Mouse (Mus musculus): Measurements from ENCODE around the gene Yeats2.
A peak's percentile ranks its signal among the peaks of the same experiment; 100 is the strongest.
"Not testable (repeated sequence)": the region's sequence is repeated elsewhere in the genome, so short reads cannot be mapped to it uniquely, and the experiment has no call there.

Gene Yeats2

DNA sequence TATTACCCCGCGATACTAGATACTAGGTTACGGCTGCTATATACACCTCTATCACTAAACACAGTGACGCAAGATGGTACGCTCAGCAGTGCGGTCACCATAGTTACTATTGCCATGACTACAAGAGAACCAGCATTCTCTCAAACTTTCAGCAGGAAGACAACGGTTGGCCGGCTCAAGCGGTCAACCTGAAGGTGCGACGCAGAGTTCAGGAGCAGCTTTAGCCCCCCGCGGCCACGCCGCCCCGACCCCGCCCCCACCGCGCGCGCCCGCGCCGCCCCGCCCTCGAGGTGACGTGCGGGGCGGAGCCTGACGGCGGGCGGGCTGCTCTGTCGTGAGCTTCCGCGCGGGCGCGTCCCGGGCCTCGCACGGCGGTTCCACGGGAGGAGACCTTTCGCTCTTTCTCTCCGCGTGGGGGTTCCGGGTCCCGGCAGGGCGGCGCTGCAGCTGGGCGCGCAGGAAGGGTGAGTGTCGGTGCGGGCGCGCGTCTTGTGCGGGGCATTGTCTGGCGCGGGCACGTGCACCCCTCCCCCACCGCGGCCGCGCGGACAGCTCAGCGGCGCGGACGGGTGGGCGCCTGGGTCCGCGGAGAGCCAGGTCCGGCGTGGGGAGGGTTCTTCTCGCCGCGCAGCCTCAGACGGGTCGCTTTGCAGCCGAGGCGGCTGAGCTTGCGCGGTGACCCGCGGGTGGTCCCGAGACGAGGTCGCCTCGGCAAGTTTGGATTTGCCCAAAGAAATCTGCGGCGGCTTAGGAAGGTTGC lies at the start of gene Yeats2:
Gene Yeats2 (plus strand): TSS at position 292 of the 760 bp plus-strand sequence.
- DNase-seq: peak; percentile 86

GRCm38 (mm10) chr16:20095966-20096365 lies 44.9 kb upstream of the Yeats2 start:
- DNase-seq: no peak

- DNase-seq: peak; percentile 96
Observed at GRCm38 (mm10) chr16:20097069-20097710, 43.7 kb upstream of the Yeats2 start, which contains the start of gene Klhl24. Gene Klhl24, plus strand, starts transcription at chr16:20097542.

GRCm38 (mm10) chr16:20097711-20098374 lies 43.0 kb upstream of the Yeats2 start:
- peak; percentile 92 for DNase-seq

DNA sequence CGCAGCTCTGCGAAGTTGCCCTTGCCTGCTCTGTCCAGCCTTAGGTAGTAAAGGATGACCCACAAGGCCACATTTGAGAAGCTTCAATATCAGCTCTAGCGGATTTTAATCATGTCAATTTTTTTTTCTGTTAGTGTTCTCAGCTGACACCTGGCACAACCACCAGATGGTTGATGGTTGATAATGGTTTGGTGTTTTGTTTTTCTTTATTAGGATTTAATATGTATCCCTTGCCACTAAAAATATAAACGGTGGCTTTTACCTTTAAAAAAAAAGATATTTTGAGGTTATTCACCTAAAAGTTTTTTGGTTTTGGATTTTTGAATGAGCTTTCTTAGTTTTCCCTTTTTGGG lies 42.5 kb upstream of the Yeats2 start:
- no peak for DNase-seq

DNA sequence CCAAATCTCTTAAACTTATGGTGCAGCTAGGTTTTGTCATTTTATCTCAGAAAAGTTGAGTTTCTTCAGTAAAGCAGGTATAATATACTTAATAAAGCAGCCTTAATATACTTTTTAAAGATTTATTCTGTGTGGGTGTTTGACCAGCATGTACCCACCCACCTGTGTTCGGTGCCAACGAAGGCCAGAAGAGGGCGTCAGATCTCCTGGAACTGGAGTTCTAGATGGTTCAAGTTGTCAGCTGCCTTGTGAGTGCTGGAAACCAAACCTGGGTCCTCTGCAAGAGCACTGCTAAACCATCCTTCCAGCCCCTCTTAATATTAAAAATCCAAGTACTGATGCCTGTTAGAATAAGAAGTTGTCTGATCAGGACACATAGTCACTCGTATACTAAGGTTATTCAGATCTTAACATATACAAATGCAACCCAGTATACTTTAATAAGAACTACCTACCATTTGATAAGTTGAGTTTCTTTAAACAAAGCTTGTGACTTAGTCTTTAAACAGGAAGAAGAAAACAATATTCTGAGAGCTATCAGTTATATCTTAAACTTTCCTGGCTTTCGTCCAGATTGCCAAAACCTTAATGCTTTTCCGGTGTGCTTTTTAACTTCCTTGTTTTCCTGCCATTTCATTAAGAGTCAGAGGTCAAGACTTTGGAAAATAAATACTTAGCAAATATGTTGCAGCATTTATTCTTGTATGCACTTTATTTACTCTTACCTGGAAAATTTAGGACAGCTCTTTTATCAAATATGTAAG lies 41.8 kb upstream of the Yeats2 start:
- DNase-seq: no peak

GRCm38 (mm10) chr16:20106996-20107395 lies 33.9 kb upstream of the Yeats2 start:
- no peak for DNase-seq

- no peak for DNase-seq
Observed at GRCm38 (mm10) chr16:20108961-20109360, 31.9 kb upstream of the Yeats2 start.

DNA sequence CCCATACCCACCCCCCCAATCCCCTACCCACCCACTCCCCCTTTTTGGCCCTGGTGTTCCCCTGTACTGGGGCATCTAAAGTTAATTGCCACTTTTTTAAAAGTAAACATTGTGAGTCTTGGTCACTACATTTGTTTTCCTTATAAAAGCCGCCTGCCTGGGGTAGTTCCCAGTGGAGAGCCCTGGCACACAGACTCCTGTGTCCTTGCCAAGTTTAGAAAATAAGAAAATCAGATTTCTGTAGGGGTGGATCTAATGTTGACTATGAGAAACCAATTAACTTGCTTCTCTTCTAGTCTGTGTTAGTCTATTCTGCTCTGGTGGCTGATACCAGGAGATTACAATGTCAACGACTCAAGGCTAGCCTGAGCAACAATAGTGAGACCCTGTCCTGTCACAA lies 28.2 kb upstream of the Yeats2 start:
- DNase-seq: no peak

DNA sequence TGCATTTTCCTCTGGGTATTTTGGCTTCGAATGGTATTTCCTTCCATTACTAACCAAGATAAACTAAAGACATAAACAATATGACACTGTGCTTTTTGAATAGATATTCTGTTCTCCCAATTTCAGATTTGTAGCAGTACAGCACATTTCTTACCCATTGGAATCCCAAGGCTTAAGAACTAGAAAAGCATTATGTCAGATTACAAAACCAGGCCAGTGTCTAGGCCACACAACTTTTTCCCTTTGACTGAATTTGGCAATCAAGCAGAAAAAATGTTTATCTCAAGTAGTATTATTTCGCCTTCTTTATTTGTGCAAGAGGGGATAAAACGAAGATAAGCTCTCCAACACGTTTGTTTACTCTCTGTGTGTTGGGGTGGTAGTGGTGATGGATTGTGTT lies 24.8 kb upstream of the Yeats2 start:
- no peak for DNase-seq

GRCm38 (mm10) chr16:20126319-20126883 lies 14.5 kb upstream of the Yeats2 start:
- DNase-seq: not testable (repeated sequence)

GRCm38 (mm10) chr16:20130397-20130796 lies 10.5 kb upstream of the Yeats2 start:
- DNase-seq: no peak

DNA sequence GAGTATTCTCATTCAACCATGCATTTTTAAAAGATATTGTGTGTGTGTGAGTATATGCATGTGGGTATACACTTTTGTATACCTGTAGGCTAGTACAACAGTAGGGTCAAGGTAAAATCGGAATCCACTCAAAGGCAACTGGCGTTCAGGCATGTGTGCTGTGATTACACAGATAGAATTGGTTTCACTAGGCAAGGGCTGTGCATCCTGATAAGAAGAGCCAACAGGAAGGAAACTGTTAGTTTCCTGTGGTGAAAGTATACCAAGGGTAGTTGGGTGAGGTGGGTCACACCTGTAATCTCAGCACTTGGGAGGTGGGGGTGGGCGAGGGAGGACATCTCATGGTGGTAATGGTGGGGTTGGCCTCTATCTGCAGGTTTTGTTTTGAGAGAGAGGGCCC lies 3.7 kb downstream of the Yeats2 start:
- no peak for DNase-seq

DNA sequence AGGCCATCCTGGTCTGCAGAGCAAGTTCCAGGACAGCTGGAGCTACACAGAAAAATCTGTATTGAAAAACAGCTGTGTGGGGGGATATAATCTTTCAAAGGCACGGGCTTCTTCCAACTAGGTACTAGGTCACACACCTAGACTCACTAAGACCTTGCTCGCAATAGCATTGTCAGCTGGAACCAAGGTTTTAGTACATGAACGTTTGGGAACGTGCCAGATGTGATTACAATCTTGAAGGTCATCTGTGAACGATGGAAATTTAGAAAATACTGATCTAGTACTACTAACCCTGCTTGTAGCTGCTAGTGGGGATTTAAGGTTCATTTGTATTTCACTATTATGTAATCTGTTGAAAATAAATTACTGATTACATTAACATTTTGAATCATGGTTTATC lies 11.1 kb downstream of the Yeats2 start:
- DNase-seq: no peak

DNA sequence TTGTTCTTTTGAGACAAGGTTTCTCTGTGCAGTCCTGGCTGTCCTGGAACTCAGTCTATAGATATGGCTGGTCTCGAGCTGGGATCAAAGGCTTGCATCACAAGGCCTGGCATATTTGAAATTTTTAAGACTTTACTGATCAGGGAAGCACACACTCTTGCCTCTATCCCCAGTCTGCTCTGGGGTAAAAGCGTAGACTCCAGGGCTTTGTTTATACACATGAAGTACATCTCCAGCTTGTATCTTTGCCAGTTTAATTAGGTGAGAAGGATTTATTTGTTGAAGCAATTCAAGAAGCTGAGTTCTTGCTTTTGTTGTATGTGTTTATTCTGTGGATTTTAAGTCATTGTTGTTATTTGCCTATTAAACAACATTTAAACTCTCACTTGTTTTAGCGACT lies 12.9 kb downstream of the Yeats2 start:
- no peak for DNase-seq

GRCm38 (mm10) chr16:20160130-20160529 lies 19.3 kb downstream of the Yeats2 start:
- DNase-seq: no peak

GRCm38 (mm10) chr16:20169071-20169470 lies 28.2 kb downstream of the Yeats2 start:
- no peak for DNase-seq

DNA sequence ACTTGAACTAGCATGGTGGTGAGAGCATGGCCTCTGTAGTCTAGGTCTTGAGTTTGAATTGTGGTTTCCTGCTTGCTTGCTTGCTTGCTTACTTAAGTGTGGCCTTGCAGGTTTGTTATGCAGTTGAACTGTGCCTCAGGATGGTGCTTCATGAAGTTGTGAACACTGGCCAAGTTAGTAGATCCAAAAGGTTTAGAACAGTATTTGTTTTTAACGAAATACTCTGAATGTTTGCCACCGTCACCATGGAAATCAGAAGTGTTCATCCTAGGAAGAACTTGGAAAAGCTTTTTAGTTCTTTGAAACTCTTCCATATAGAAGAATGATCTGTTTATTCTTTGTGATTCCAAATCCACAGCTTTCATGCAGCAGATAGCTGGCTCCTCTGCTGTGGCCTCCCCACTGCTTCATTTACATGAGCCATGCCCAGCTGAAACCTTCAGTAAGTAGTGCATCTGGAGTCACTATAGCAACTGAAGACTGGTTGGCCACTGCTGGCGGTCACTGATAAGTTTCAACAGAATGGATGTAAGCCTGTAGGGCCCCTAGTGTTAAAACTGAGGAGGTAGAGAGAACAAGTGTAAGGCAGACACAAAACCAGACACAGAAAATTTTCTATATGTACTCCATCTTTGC lies 28.7 kb downstream of the Yeats2 start:
- no peak for DNase-seq

GRCm38 (mm10) chr16:20179406-20180175 lies 38.7 kb downstream of the Yeats2 start:
- no peak for DNase-seq

GRCm38 (mm10) chr16:20185368-20185767 lies 44.5 kb downstream of the Yeats2 start:
- DNase-seq: peak; percentile 38

GRCm38 (mm10) chr16:20191161-20191882 lies 50.5 kb downstream of the Yeats2 start:
- DNase-seq: no peak

Data from right cerebral cortex, adult 18-20 months (tissue).